Mouse (Mus musculus) CD4-positive, CD25-positive, alpha-beta regulatory T cell, adult 9 weeks (primary cell): ENCODE data around the gene Rln3. TPM values are rescaled to one million over a fixed set of nuclear protein-coding genes. Genes with fewer than 3 reads are reported as not detected.

Experiments
- polyA plus RNA-seq: library from polyadenylated mRNA; unstranded; fragments of 100-300 nt; shearing (Covaris generic); gene quantifications from one replicate; pipeline ENCODE4 v1.2.1, GENCODE M21; 2017

Gene Rln3
- polyA plus RNA-seq, result 132 TPM

GRCm38 (mm10) chr8:84044900-84045299, at the start of gene Rln3:
TSS of gene Rln3 (minus strand) at chr8:84045000.

GRCm38 (mm10) chr8:84066291-84066930, 21.6 kb upstream of the Rln3 start, which contains the start of gene Rfx1:
TSS of gene Rfx1 (plus strand) at chr8:84066834.

GRCm38 (mm10) chr8:84065037-84065436, 20.2 kb upstream of the Rln3 start, which contains the start of gene Gm10643:
TSS of gene Gm10643 (minus strand) at chr8:84065137.

GRCm38 (mm10) chr8:84042066-84042947, 2.5 kb downstream of the Rln3 start, which contains the start of gene Il27ra:
TSS of gene Il27ra (minus strand) at chr8:84042589.

GRCm38 (mm10) chr8:84021096-84021495, 23.7 kb downstream of the Rln3 start, which contains the start of gene Palm3:
TSS of gene Palm3 (plus strand) at chr8:84021471.

GRCm38 (mm10) chr8:84011705-84012498, 32.9 kb downstream of the Rln3 start, which contains the start of gene 2210011C24Rik:
TSS of gene 2210011C24Rik (minus strand) at chr8:84012171.

GRCm38 (mm10) chr8:84001281-84002000, 43.4 kb downstream of the Rln3 start, which contains the start of gene 1700067K01Rik:
TSS of gene 1700067K01Rik (plus strand) at chr8:84001502.

GRCm38 (mm10) chr8:83997511-83998141, 47.2 kb downstream of the Rln3 start, which contains the start of gene Samd1:
TSS of gene Samd1 (plus strand) at chr8:83997672.

Other genes with a start within 250 kb of the Rln3 start
- 4.2 TPM for gene Adgrl1, start 144.9 kb downstream of the Rln3 start, polyA plus RNA-seq
- 0.37 TPM for gene Gm10644, start 89.8 kb downstream of the Rln3 start, polyA plus RNA-seq
- 18.7 TPM for gene Asf1b, start 89.5 kb downstream of the Rln3 start, polyA plus RNA-seq
- 2.1 TPM for gene Prkaca, start 72.0 kb downstream of the Rln3 start, polyA plus RNA-seq
- gene Samd1, start 47.3 kb downstream of the Rln3 start, polyA plus RNA-seq, result 2.9 TPM
- gene 1700067K01Rik, start 43.5 kb downstream of the Rln3 start, polyA plus RNA-seq, result 0.82 TPM
- 0.38 TPM for gene 2210011C24Rik, start 32.8 kb downstream of the Rln3 start, polyA plus RNA-seq
- 4.0 TPM for gene Palm3, start 23.5 kb downstream of the Rln3 start, polyA plus RNA-seq
- gene Il27ra, start 2.4 kb downstream of the Rln3 start, polyA plus RNA-seq, result 415 TPM
- 0.98 TPM for gene Gm10643, start 20.1 kb upstream of the Rln3 start, polyA plus RNA-seq
- gene Rfx1, start 21.8 kb upstream of the Rln3 start, polyA plus RNA-seq, result 28.6 TPM
- gene Dcaf15, start 59.8 kb upstream of the Rln3 start, polyA plus RNA-seq, result 30.2 TPM
- 9.3 TPM for gene Podnl1, start 81.0 kb upstream of the Rln3 start, polyA plus RNA-seq
- gene Cc2d1a, start 102.9 kb upstream of the Rln3 start, polyA plus RNA-seq, result 59.6 TPM
- gene 4930432K21Rik, start 103.0 kb upstream of the Rln3 start, polyA plus RNA-seq, result 3.3 TPM
- not detected for gene Nanos3, start 140.2 kb upstream of the Rln3 start, polyA plus RNA-seq
- 3.4 TPM for gene Zswim4, start 192.1 kb upstream of the Rln3 start, polyA plus RNA-seq
- 327 TPM for gene D8Ertd738e, start 204.7 kb upstream of the Rln3 start, polyA plus RNA-seq
- gene Mri1, start 212.3 kb upstream of the Rln3 start, polyA plus RNA-seq, result 17.2 TPM
- gene Ccdc130, start 225.4 kb upstream of the Rln3 start, polyA plus RNA-seq, result 42.3 TPM